Mouse (Mus musculus): ENCODE results near the gene Wfdc6b. TPM values are rescaled to one million over a fixed set of nuclear protein-coding genes. Genes with fewer than 3 reads are reported as not detected.
A peak's percentile ranks its signal among the peaks of the same experiment; 100 is the strongest.
"Not testable (repeated sequence)": the region's sequence is repeated elsewhere in the genome, so short reads cannot be mapped to it uniquely, and the experiment has no call there.

The Wfdc6b gene
- not detected in 2 replicates for polyA plus RNA-seq (2016; fragmentation: Nextera tagmentation; extraction: Ambion mirVana)

DNA sequence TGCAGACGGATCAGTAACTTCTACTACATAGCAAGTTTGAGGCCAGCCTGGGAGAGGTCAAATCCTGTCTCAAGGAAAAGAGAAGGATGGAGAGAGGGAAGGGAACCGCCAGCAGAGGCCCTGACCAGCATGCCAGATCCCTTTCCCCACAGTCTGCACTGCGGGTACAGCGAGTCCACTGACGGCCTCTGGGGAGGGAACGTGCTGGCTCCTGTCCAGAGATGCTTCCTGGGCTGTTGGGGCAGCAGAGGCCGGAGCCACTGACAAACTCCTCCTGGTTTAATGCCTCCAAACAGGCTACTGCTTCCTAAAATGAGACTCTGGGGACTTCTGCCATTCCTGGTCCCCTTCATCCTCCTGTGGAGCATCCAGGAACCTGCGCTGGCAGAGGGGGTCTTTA is at the start of gene Wfdc6b, which contains the start of gene Wfdc8:
TSS of gene Wfdc6b (plus strand) at position 52 of the 400 bp plus-strand sequence.
TSS of gene Wfdc8 (minus strand) at position 156 of the 400 bp plus-strand sequence.
- not testable (repeated sequence) for H3K36me3 ChIP-seq (replicated peaks); H3K9me3 ChIP-seq; DNase-seq (ENCODE audit: low spot score); H3K4me3 ChIP-seq; H3K4me1 ChIP-seq; H3K27me3 ChIP-seq (replicated peaks; ENCODE audit: low read depth, poor library complexity, severe bottlenecking); H3K27ac ChIP-seq (replicated peaks)
- 65% methylated on average over 8 of the region's 8 CpGs for WGBS

DNA sequence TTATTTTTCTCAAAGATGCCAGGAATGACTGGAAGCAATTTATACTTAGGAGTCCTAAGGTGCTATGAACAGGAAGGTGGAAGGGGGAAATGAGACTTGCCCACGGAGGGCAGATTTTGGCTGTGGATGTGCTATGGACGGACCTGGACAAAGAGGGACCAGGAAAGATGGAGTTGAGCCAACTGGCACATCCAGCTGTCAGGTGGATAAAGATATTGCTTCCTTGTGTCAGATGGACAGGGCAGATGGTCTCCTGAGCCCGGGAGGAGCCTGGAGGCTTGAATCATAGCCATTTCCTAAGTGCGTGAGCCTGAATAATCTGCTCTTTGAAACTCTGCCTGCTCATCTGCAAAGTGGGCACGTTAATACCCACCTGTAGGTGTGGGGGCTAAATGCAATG is 49.0 kb upstream of the Wfdc6b start:
- peaks cover 26% of the 10 kb centered on the region for H3K4me1 ChIP-seq
- peaks cover 21% of the 10 kb centered on the region; the same call in 1 of the 2 replicates for H3K27me3 ChIP-seq (replicated peaks; ENCODE audit: low read depth, poor library complexity, severe bottlenecking)
- H3K36me3 ChIP-seq (replicated peaks), result peaks cover 16% of the 10 kb centered on the region
- no peaks in the 10 kb centered on the region for H3K9me3 ChIP-seq
- no peak for DNase-seq (ENCODE audit: low spot score)
- H3K27ac ChIP-seq (replicated peaks), result peak overlapping the region; percentile 93
- 80% methylated on average over 5 of the region's 5 CpGs for WGBS
- peak overlapping the region; percentile 68; the same call in 1 of the 2 replicates for H3K4me3 ChIP-seq

- Histone ChIP-seq H3K36me3 (replicated peaks) (peaks cover 16% of the 10 kb centered on the region), H3K27ac (replicated peaks) (no peak overlapping the region), H3K4me3 (no peak overlapping the region), H3K4me1 (peaks cover 26% of the 10 kb centered on the region), H3K9me3 (no peaks in the 10 kb centered on the region), H3K27me3 (replicated peaks; ENCODE audit: low read depth, poor library complexity, severe bottlenecking) (peaks cover 11% of the 10 kb centered on the region; the same call in 1 of the 2 replicates)
- no peak for DNase-seq (ENCODE audit: low spot score)
- WGBS, result 87% methylated on average over 2 of the region's 2 CpGs
Measured at GRCm38 (mm10) chr2:164566997-164567396, 46.3 kb upstream of the Wfdc6b start.

GRCm38 (mm10) chr2:164567460-164567859 is 45.9 kb upstream of the Wfdc6b start:
- Histone ChIP-seq H3K36me3 (replicated peaks) (peaks cover 16% of the 10 kb centered on the region), H3K4me1 (peaks cover 21% of the 10 kb centered on the region), H3K9me3 (no peaks in the 10 kb centered on the region), H3K27me3 (replicated peaks; ENCODE audit: low read depth, poor library complexity, severe bottlenecking) (peaks cover 6% of the 10 kb centered on the region; the same call in 1 of the 2 replicates), H3K4me3 (no peak overlapping the region), H3K27ac (replicated peaks) (no peak overlapping the region)
- WGBS, result 93% methylated on average over 5 of the region's 5 CpGs
- DNase-seq (ENCODE audit: low spot score), result no peak

DNA sequence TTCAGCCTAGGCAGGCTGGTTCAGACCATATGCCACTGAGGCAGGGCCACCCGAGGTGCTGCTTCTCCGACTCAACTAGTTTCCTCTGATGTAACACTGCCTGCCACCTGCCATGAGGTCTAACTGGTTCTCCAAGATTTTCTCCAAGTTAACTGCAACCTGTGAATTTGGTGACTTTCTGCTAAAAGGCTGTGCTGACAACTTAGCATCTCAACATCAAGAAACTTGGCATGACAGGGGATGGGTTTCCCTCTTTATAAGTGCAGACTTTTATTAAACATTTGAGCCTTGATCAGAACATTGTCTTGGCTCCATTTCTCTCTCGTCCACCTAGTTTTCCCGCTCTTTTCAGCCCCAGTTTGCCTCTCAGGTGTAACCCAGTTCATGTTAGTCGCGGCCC is 40.0 kb upstream of the Wfdc6b start, which contains the start of gene Spint3:
TSS of gene Spint3 (minus strand) at position 101 of the 400 bp plus-strand sequence.
- H3K27ac ChIP-seq (replicated peaks); DNase-seq (ENCODE audit: low spot score); H3K9me3 ChIP-seq; H3K4me1 ChIP-seq; H3K36me3 ChIP-seq (replicated peaks); H3K4me3 ChIP-seq; H3K27me3 ChIP-seq (replicated peaks; ENCODE audit: low read depth, poor library complexity, severe bottlenecking): not testable (repeated sequence)
- WGBS, result 89% methylated on average over 6 of the region's 6 CpGs

- H3K36me3 ChIP-seq (replicated peaks); H3K27ac ChIP-seq (replicated peaks); DNase-seq (ENCODE audit: low spot score); H3K4me1 ChIP-seq; H3K27me3 ChIP-seq (replicated peaks; ENCODE audit: low read depth, poor library complexity, severe bottlenecking); H3K4me3 ChIP-seq; H3K9me3 ChIP-seq: not testable (repeated sequence)
- 72% methylated on average over 13 of the region's 13 CpGs for WGBS
Measured at GRCm38 (mm10) chr2:164585025-164585725, 28.1 kb upstream of the Wfdc6b start, which contains the start of gene Wfdc6a. Wfdc6a (minus strand) TSS chr2:164585447.

DNA sequence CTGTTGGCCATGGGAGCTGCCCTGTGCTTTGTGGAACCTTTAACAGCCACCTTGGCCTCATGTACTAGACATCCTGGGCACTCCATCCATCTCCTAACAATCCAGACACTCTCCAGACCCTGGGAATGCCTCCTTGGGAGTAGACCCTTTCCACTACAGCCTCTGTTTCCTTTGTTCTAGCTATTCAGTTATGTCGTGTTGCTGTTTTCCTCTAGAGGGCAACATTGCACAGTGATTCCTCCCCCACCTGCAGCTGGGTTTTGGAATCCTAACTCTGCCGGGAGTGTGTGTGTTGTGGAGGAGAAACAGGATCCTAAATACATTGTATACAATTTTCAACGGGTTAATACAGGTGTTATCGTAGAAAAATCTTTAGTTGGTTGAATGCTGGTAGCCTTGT is 21.3 kb upstream of the Wfdc6b start:
- peaks cover 5% of the 10 kb centered on the region for H3K4me1 ChIP-seq
- H3K27ac ChIP-seq (replicated peaks), result peak overlapping the region; percentile 84
- no peaks in the 10 kb centered on the region for H3K36me3 ChIP-seq (replicated peaks)
- H3K27me3 ChIP-seq (replicated peaks; ENCODE audit: low read depth, poor library complexity, severe bottlenecking), result no peaks in the 10 kb centered on the region
- H3K4me3 ChIP-seq, result no peak overlapping the region
- WGBS, result 7% methylated on average over 4 of the region's 4 CpGs
- DNase-seq (ENCODE audit: low spot score), result peak; percentile 57
- H3K9me3 ChIP-seq, result no peaks in the 10 kb centered on the region

DNA sequence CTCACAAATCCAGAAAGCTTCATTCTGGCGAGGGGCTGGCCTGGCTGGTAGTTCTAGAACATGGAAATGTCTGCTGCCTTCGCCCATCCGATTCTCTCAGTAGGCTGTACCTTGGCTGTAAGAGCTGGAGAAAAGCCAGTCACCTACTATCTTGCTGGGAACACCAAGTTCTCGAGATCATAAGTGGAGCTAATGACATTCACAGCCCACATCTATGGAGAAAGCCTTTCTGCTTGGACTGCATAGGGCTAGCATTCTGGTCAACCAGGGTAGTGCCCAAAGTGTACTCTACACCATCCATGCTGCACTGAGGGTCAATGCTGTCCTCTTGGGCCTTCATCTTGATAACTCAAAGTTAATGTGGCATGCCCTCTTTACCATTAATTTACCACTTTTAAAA is 19.8 kb upstream of the Wfdc6b start, which contains the start of gene Eppin:
TSS of gene Eppin (minus strand) at position 101 of the 400 bp plus-strand sequence.
- Histone ChIP-seq H3K27ac (replicated peaks) (no peak within 1 kb of the TSS), H3K9me3 (no peaks in the 10 kb centered on the region), H3K36me3 (replicated peaks) (no peaks in the 10 kb centered on the region), H3K4me1 (peaks cover 5% of the 10 kb centered on the region), H3K27me3 (replicated peaks; ENCODE audit: low read depth, poor library complexity, severe bottlenecking) (no peaks in the 10 kb centered on the region), H3K4me3 (no peak within 1 kb of the TSS)
- DNase-seq (ENCODE audit: low spot score), result no peak
- WGBS, result 80% methylated on average over 4 of the region's 4 CpGs

DNA sequence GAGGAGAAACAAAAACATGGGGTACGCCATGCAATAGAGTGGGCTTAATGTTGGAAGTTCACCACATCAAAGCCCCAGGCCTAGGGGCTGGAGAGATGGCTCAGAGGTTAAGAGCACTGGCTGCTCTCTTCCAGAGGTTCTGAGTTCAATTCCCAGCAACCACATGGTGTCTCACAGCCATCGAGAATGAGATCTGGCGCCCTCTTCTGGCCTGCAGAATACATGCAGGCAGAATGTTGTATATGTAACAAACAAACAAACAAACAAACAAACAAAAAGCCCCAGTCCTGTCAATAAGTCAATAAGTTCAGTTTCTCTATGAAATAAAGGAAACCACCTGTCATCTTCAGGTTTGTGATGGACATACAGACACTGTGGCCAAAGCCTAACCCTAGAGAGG is 13.1 kb upstream of the Wfdc6b start:
- no peak overlapping the region for H3K27ac ChIP-seq (replicated peaks)
- H3K27me3 ChIP-seq (replicated peaks; ENCODE audit: low read depth, poor library complexity, severe bottlenecking), result no peaks in the 10 kb centered on the region
- no peak overlapping the region for H3K4me3 ChIP-seq
- H3K9me3 ChIP-seq, result peaks cover 4% of the 10 kb centered on the region; the same call in 1 of the 2 replicates
- no peaks in the 10 kb centered on the region for H3K4me1 ChIP-seq
- no peak for DNase-seq (ENCODE audit: low spot score)
- no peaks in the 10 kb centered on the region for H3K36me3 ChIP-seq (replicated peaks)
- whole genome bisulfite sequencing, result 72% methylated on average over 3 of the region's 3 CpGs

DNA sequence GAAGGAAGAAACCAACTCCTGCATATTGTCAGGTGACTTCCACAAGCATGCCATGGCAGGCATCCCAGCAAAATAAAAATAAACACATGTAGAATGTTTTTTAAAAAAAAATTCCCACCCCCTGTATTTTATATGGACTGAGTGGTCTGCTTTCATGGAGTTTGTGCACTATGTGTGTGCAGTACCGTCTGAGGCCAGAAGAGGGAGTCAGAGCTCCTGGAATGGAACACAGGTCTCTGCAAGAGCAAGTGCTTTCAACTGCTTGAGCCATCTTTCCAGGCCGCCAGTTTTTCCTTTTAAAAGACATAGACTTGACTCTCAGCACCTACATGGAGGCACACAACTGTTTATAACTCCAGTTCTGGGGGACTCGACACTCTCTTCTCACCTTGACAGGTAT is 9.8 kb upstream of the Wfdc6b start:
- Histone ChIP-seq H3K4me3 (no peak overlapping the region), H3K27ac (replicated peaks) (no peak overlapping the region), H3K9me3 (peaks cover 4% of the 10 kb centered on the region; the same call in 1 of the 2 replicates), H3K27me3 (replicated peaks; ENCODE audit: low read depth, poor library complexity, severe bottlenecking) (no peaks in the 10 kb centered on the region), H3K36me3 (replicated peaks) (no peaks in the 10 kb centered on the region), H3K4me1 (no peaks in the 10 kb centered on the region)
- 87% methylated on average over 3 of the region's 3 CpGs for WGBS
- no peak for DNase-seq (ENCODE audit: low spot score)

- no peak overlapping the region for H3K27ac ChIP-seq (replicated peaks)
- no peaks in the 10 kb centered on the region for H3K27me3 ChIP-seq (replicated peaks; ENCODE audit: low read depth, poor library complexity, severe bottlenecking)
Measured at GRCm38 (mm10) chr2:164604411-164604810, 8.9 kb upstream of the Wfdc6b start.

GRCm38 (mm10) chr2:164608781-164609180 is 4.5 kb upstream of the Wfdc6b start:
- H3K36me3 ChIP-seq (replicated peaks), result no peaks in the 10 kb centered on the region
- H3K27ac ChIP-seq (replicated peaks), result no peak overlapping the region
- no peak for DNase-seq (ENCODE audit: low spot score)
- 80% methylated on average over 6 of the region's 6 CpGs for WGBS
- H3K4me1 ChIP-seq, result no peaks in the 10 kb centered on the region
- no peaks in the 10 kb centered on the region for H3K27me3 ChIP-seq (replicated peaks; ENCODE audit: low read depth, poor library complexity, severe bottlenecking)
- H3K4me3 ChIP-seq, result no peak overlapping the region
- H3K9me3 ChIP-seq, result no peaks in the 10 kb centered on the region

More at GRCm38 (mm10) chr2:164604411-164604810, 8.9 kb upstream of the Wfdc6b start:
- no peaks in the 10 kb centered on the region for H3K4me1 ChIP-seq
- H3K36me3 ChIP-seq (replicated peaks), result no peaks in the 10 kb centered on the region
- no peak for DNase-seq (ENCODE audit: low spot score)
- H3K9me3 ChIP-seq, result peaks cover 4% of the 10 kb centered on the region; the same call in 1 of the 2 replicates
- H3K4me3 ChIP-seq, result no peak overlapping the region
- WGBS, result 93% methylated on average over 8 of the region's 8 CpGs

DNA sequence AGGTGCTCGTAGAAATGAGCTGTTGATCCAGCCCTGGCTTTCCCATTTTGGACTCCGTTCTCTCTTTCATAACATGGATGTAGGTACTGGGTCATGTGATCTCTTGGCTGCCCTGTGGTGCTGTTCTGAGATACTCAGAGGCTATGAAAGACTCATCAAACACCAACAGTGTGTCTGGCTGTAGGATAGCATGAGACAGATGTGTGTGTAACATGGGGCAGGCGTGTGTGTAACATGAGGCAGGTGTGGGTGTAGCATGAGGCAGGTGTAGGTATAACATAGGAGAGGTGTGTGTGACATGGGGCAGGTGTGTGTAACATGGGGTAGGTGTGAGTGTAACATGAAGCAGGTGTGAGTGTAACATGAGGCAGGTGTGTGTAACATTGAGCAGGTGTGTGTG is 2.1 kb downstream of the Wfdc6b start:
- Histone ChIP-seq H3K9me3 (no peaks in the 10 kb centered on the region), H3K27me3 (replicated peaks; ENCODE audit: low read depth, poor library complexity, severe bottlenecking) (no peaks in the 10 kb centered on the region), H3K27ac (replicated peaks) (no peak overlapping the region), H3K4me3 (no peak overlapping the region), H3K36me3 (replicated peaks) (no peaks in the 10 kb centered on the region), H3K4me1 (no peaks in the 10 kb centered on the region)
- no peak for DNase-seq (ENCODE audit: low spot score)
- 92% methylated on average over 3 of the region's 3 CpGs for WGBS
